In the genomic region with DNA sequence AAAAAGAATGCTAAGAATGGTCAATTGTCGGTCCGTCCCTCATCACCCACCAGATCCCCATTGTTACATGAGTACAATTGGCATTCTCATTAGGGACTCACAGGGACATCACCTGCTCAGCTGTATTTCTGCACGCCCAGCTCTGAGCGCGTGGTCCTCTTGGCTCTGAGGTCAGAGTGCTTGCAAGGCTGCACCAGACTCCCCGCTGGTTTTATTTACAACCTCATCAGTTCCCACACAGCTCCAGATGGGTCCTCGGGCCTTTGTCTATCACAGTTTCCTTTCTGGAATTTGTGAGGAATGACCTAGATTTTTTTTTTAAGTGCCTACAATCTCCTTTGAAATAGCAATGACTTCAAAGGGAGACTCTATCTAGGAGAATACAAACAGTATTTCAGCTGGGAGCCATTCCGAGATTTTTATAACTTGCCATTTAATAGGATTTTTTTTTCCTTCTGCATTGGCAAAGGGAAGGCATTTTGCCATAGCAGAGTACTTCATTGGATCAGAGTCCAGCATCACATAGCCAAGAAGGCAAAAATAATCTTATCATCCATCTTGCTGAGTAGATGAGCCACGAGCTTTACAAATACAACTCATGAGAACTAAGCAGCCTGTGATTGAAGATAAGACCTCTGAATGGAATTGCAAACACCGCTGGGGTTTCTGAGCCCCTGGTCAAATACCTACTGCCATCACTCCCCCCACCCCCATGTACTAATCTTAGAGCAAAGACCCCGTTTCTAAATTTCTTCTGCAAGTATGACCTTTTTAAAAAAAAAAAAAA, we compare ENCODE assay signal across 9 mouse cellular contexts.
DNase-seq lines count a peak whose midpoint lies in the region; ATAC-seq and TF ChIP-seq lines count a peak whose summit lies in the region.
"Had no signal": no experiment of that assay in that cellular context is flagged by ENCODE, and none has a peak within 500 bp of the region (broad histone marks: within the 10 kb centered on the region; RNA-seq: fewer than 3 reads in every experiment).

No protein-coding gene starts in this region.

- peak overlapping the region; percentile 5; the same call in 1 of the 2 replicates for H3K4me2 ChIP-seq in hindbrain, postnatal 0 days (ENCODE audit: low read depth, low read length)
- peak overlapping the region; percentile 14; the same call in 1 of the 2 replicates for H3K4me2 ChIP-seq in neural tube, embryonic 13.5 days

- H3K27me3 ChIP-seq in hindbrain, postnatal 0 days (ENCODE audit: insufficient read depth, low read length): no peaks in the 10 kb centered on the region
- H3K27me3 ChIP-seq in neural tube, embryonic 13.5 days: no peaks in the 10 kb centered on the region

- peak overlapping the region; percentile 67; the same call in 1 of the 2 replicates for H3K27ac ChIP-seq in hindbrain, postnatal 0 days
- H3K27ac ChIP-seq in neural tube, embryonic 13.5 days (replicated peaks): peak overlapping the region; percentile 91
- H3K27ac ChIP-seq: layer of hippocampus, adult 2 months had no signal

- H3K4me1 ChIP-seq in hindbrain, postnatal 0 days (ENCODE audit: insufficient read depth, low read length): peaks cover 15% of the 10 kb centered on the region
- peaks cover 30% of the 10 kb centered on the region for H3K4me1 ChIP-seq in neural tube, embryonic 13.5 days (replicated peaks)

- H3K9me3 ChIP-seq in hindbrain, postnatal 0 days (ENCODE audit: low read length): no peaks in the 10 kb centered on the region
- no peaks in the 10 kb centered on the region for H3K9me3 ChIP-seq in neural tube, embryonic 13.5 days

- no peak for TF ChIP-seq CTCF in hindbrain, postnatal 0 days (IDR thresholded peaks at IDR 0.05; ENCODE audit: low read depth)

- no peak overlapping the region for H3K9ac ChIP-seq in hindbrain, postnatal 0 days (replicated peaks; ENCODE audit: low read length)
- H3K9ac ChIP-seq in neural tube, embryonic 13.5 days: no peak overlapping the region

- 7% methylated on average over 11 of the region's 11 CpGs for WGBS in hindbrain, postnatal 0 days
- WGBS in neural tube, embryonic 13.5 days: 2% methylated on average over 11 of the region's 11 CpGs

- no peaks in the 10 kb centered on the region for H3K36me3 ChIP-seq in hindbrain, postnatal 0 days (ENCODE audit: insufficient read depth, low read length)
- no peaks in the 10 kb centered on the region for H3K36me3 ChIP-seq in neural tube, embryonic 13.5 days

- ATAC-seq in hindbrain, postnatal 0 days: peak; percentile 87
- peak; percentile 88 for ATAC-seq in neural tube, embryonic 13.5 days (ENCODE audit: low read depth)

- peak; percentile 14 for DNase-seq in adrenal gland, postnatal 14 days
- no peak for DNase-seq in adrenal gland, adult 18-20 months (ENCODE audit: low spot score in 2 of 2)
- DNase-seq in cerebellum, postnatal 36 days: peak; percentile 79 to 80
- peak; percentile 80 for DNase-seq in hindbrain, postnatal 0 days (ENCODE audit: low spot score)
- no peak for DNase-seq in spleen, postnatal 14 days (ENCODE audit: low spot score in 2 of 2)
- DNase-seq in thymus, postnatal 0 days (ENCODE audit: low spot score): no peak
- DNase-seq in urinary bladder, postnatal 25 days (ENCODE audit: low spot score): no peak

- no peak overlapping the region for H3K4me3 ChIP-seq in hindbrain, postnatal 0 days (ENCODE audit: low read length)
- no peak overlapping the region for H3K4me3 ChIP-seq in neural tube, embryonic 13.5 days
- H3K4me3 ChIP-seq: layer of hippocampus, adult 2 months had no signal

Comparison
In these comparisons a context has a peak if more than half of its experiments do, and no peak if none do; other contexts are left out.
1. DNase-seq: peak in adrenal gland, postnatal 14 days (single experiment), cerebellum, postnatal 36 days (2 of 2) and hindbrain, postnatal 0 days (single experiment); none in adrenal gland, adult 18-20 months (0 of 2), spleen, postnatal 14 days (0 of 2), thymus, postnatal 0 days (single experiment) and urinary bladder, postnatal 25 days (single experiment).